Mouse (Mus musculus) E14TG2a.4 (cell line): Measurements from ENCODE around the gene Inpp5d.

Source experiments
- H3K27me3 ChIP-seq: 2 replicates; pipeline ENCODE4 v1.6.1; 2014; ENCODE audit warnings: low read length, control low read depth; ENCODE audit not compliant: insufficient read depth
- H3K36me3 ChIP-seq: 2 replicates; pipeline ENCODE4 v1.6.1; 2014; ENCODE audit warnings: low read length, control low read depth; ENCODE audit not compliant: insufficient read depth
- H3K4me1 ChIP-seq: replicated peaks from 2 replicates; pipeline ENCODE4 v1.6.1; 2014; ENCODE audit warnings: low read depth, low read length, control low read depth
- H3K4me3 ChIP-seq: replicated peaks from 2 replicates; pipeline ENCODE4 v1.5.1; 2014; ENCODE audit warnings: mild to moderate bottlenecking, low read length
- H3K9me3 ChIP-seq: 2 replicates; pipeline ENCODE4 v1.6.1; 2014; ENCODE audit warnings: low read length, control low read depth
- CTCF ChIP-seq: conservative IDR thresholded peaks from 2 replicates; pipeline ENCODE4 v1.5.1; 2014; ENCODE audit warnings: low read length
- NANOG ChIP-seq: IDR thresholded peaks from 2 replicates; pipeline ENCODE4 v1.6.1; 2014; ENCODE audit warnings: borderline replicate concordance, low read length, mixed read lengths
- POU5F1 ChIP-seq: IDR thresholded peaks from 2 replicates; pipeline ENCODE4 v1.6.1; 2014; ENCODE audit warnings: low read length, borderline replicate concordance

Gene Inpp5d

GRCm38 (mm10) chr1:87689661-87690341, 69.7 kb downstream of the Inpp5d start:
- Histone ChIP-seq H3K36me3 (peaks cover 96% of the 10 kb centered on the region), H3K9me3 (no peaks in the 10 kb centered on the region), H3K27me3 (no peaks in the 10 kb centered on the region), H3K4me1 (peaks cover 57% of the 10 kb centered on the region), H3K4me3 (no peak overlapping the region)
- TF ChIP-seq POU5F1 (no peak), NANOG (no peak), CTCF (no peak)

GRCm38 (mm10) chr1:87696358-87696757, 76.2 kb downstream of the Inpp5d start:
- no peaks in the 10 kb centered on the region for H3K27me3 ChIP-seq
- H3K36me3 ChIP-seq = peaks cover 98% of the 10 kb centered on the region
- H3K4me1 ChIP-seq = peaks cover 15% of the 10 kb centered on the region
- no peak for TF ChIP-seq NANOG
- TF ChIP-seq CTCF = peak; percentile 79
- TF ChIP-seq POU5F1 = no peak
- H3K9me3 ChIP-seq = no peaks in the 10 kb centered on the region
- no peak overlapping the region for H3K4me3 ChIP-seq

- Histone ChIP-seq H3K9me3 (no peaks in the 10 kb centered on the region), H3K36me3 (peaks cover 98% of the 10 kb centered on the region), H3K27me3 (no peaks in the 10 kb centered on the region), H3K4me1 (peaks cover 13% of the 10 kb centered on the region), H3K4me3 (no peak overlapping the region)
- TF ChIP-seq POU5F1 = no peak
- TF ChIP-seq CTCF = no peak
- no peak for TF ChIP-seq NANOG
Observed at GRCm38 (mm10) chr1:87698010-87698409, 77.9 kb downstream of the Inpp5d start.

GRCm38 (mm10) chr1:87699890-87700448, 79.9 kb downstream of the Inpp5d start:
- no peaks in the 10 kb centered on the region for H3K9me3 ChIP-seq
- TF ChIP-seq POU5F1 (no peak), CTCF (no peak), NANOG (no peak)
- no peaks in the 10 kb centered on the region for H3K27me3 ChIP-seq
- no peak overlapping the region for H3K4me3 ChIP-seq
- peaks cover 97% of the 10 kb centered on the region for H3K36me3 ChIP-seq
- peaks cover 13% of the 10 kb centered on the region for H3K4me1 ChIP-seq

- H3K4me3 ChIP-seq = no peak overlapping the region
Observed at GRCm38 (mm10) chr1:87704230-87704629, 84.1 kb downstream of the Inpp5d start.

DNA sequence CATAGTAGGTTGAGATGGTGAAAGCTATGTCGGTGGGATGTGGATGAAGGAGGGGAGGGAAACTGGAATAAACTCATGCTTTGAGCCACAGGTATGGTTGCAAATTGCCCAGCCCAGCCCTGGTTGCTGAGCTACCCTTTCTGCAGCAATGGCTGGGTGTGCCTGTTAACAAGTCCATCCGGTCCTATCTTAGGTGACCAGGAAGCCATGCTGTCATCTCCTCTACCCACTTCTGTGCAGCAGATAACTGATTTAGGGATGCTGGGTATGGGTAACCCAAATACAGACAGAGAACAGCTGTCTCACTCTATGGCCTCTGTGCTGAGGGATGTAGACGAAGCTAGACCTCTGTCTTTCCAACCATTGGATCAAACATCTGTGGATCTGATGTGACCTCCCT, 86.2 kb downstream of the Inpp5d start:
- TF ChIP-seq NANOG = no peak
- no peak for TF ChIP-seq POU5F1
- no peak for TF ChIP-seq CTCF
- H3K36me3 ChIP-seq = peaks cover 99% of the 10 kb centered on the region
- no peak overlapping the region for H3K4me3 ChIP-seq
- no peaks in the 10 kb centered on the region for H3K9me3 ChIP-seq
- no peaks in the 10 kb centered on the region for H3K27me3 ChIP-seq
- no peaks in the 10 kb centered on the region for H3K4me1 ChIP-seq

More at GRCm38 (mm10) chr1:87704230-87704629, 84.1 kb downstream of the Inpp5d start:
- peaks cover 99% of the 10 kb centered on the region for H3K36me3 ChIP-seq
- TF ChIP-seq POU5F1 (no peak), CTCF (no peak), NANOG (no peak)
- no peaks in the 10 kb centered on the region for H3K27me3 ChIP-seq
- no peaks in the 10 kb centered on the region for H3K4me1 ChIP-seq
- no peaks in the 10 kb centered on the region for H3K9me3 ChIP-seq

DNA sequence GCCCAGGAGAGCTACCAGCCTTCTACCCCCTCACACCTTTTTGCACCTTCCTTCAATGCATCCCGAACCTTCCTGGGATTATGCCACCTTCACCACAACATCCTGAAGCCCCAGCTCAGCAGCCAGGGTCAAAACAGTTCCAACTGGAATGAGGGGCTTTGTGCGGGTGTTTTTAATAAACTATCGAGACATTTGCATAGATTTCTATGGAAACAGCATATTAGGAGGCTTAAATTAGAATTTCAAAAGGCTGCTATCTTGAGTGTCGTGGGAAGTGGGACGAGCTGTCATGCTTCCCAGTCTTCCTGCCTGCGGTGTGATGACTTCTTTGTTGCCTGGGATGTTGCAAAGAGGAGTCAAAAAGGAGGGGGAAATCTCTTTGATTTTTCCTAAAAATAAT, 88.9 kb downstream of the Inpp5d start:
- no peaks in the 10 kb centered on the region for H3K27me3 ChIP-seq
- TF ChIP-seq CTCF = no peak
- no peak for TF ChIP-seq NANOG
- no peaks in the 10 kb centered on the region for H3K4me1 ChIP-seq
- no peaks in the 10 kb centered on the region for H3K9me3 ChIP-seq
- peaks cover 100% of the 10 kb centered on the region for H3K36me3 ChIP-seq
- H3K4me3 ChIP-seq = no peak overlapping the region

GRCm38 (mm10) chr1:87709661-87710270, 89.7 kb downstream of the Inpp5d start:
- TF ChIP-seq POU5F1 (no peak), NANOG (no peak), CTCF (no peak)
- Histone ChIP-seq H3K4me1 (no peaks in the 10 kb centered on the region), H3K9me3 (no peaks in the 10 kb centered on the region), H3K27me3 (no peaks in the 10 kb centered on the region), H3K36me3 (peaks cover 100% of the 10 kb centered on the region), H3K4me3 (no peak overlapping the region)
